Mouse (Mus musculus) right cerebral cortex, postnatal 25 days (tissue): Measurements from ENCODE around the gene Fbxo2.
A peak's percentile ranks its signal among the peaks of the same experiment; 100 is the strongest.
"Not testable (repeated sequence)": the region's sequence is repeated elsewhere in the genome, so short reads cannot be mapped to it uniquely, and the experiment has no call there.

Experiments used
- DNase-seq: peaks from one replicate; pipeline ENCODE4 v3.0.0; 2022

Fbxo2 gene

GRCm38 (mm10) chr4:148160436-148161390 is at the start of gene Fbxo2, which contains the start of gene Fbxo44:
TSS of gene Fbxo2 (plus strand) at chr4:148160621.
TSS of gene Fbxo44 (minus strand) at chr4:148160482.
- DNase-seq: peak; percentile 76

- no peak for DNase-seq
Observed at GRCm38 (mm10) chr4:148112519-148112918, 47.9 kb upstream of the Fbxo2 start.

GRCm38 (mm10) chr4:148114758-148115391 is 45.5 kb upstream of the Fbxo2 start:
- DNase-seq: peak; percentile 85

- no peak for DNase-seq
Observed at GRCm38 (mm10) chr4:148115467-148115866, 45.0 kb upstream of the Fbxo2 start.

- no peak for DNase-seq
Observed at GRCm38 (mm10) chr4:148116657-148117056, 43.8 kb upstream of the Fbxo2 start.

- DNase-seq: no peak
Observed at GRCm38 (mm10) chr4:148117392-148117791, 43.0 kb upstream of the Fbxo2 start.

GRCm38 (mm10) chr4:148119578-148119977 is 40.8 kb upstream of the Fbxo2 start:
- not testable (repeated sequence) for DNase-seq

- no peak for DNase-seq
Observed at GRCm38 (mm10) chr4:148120555-148120954, 39.9 kb upstream of the Fbxo2 start.

GRCm38 (mm10) chr4:148121362-148121761 is 39.1 kb upstream of the Fbxo2 start:
- peak; percentile 32 for DNase-seq

GRCm38 (mm10) chr4:148121982-148122693 is 38.3 kb upstream of the Fbxo2 start:
- no peak for DNase-seq

- DNase-seq: no peak
Observed at GRCm38 (mm10) chr4:148122694-148123066, 37.7 kb upstream of the Fbxo2 start.

GRCm38 (mm10) chr4:148128241-148128640 is 32.2 kb upstream of the Fbxo2 start:
- no peak for DNase-seq

GRCm38 (mm10) chr4:148128672-148129071 is 31.7 kb upstream of the Fbxo2 start:
- no peak for DNase-seq

GRCm38 (mm10) chr4:148130133-148130532 is 30.3 kb upstream of the Fbxo2 start, which contains the start of gene Mad2l2:
TSS of gene Mad2l2 (plus strand) at chr4:148130384.
- DNase-seq: no peak

- no peak for DNase-seq
Observed at GRCm38 (mm10) chr4:148130561-148131413, 29.6 kb upstream of the Fbxo2 start, which contains the start of gene Draxin. TSS of gene Draxin (minus strand) at chr4:148130698.

- no peak for DNase-seq
Observed at GRCm38 (mm10) chr4:148131497-148132081, 28.8 kb upstream of the Fbxo2 start.

GRCm38 (mm10) chr4:148134988-148135387 is 25.4 kb upstream of the Fbxo2 start:
- no peak for DNase-seq

GRCm38 (mm10) chr4:148137503-148137902 is 22.9 kb upstream of the Fbxo2 start:
- no peak for DNase-seq

- no peak for DNase-seq
Observed at GRCm38 (mm10) chr4:148139767-148140097, 20.7 kb upstream of the Fbxo2 start.

- peak; percentile 94 for DNase-seq
Observed at GRCm38 (mm10) chr4:148140098-148141011, 20.1 kb upstream of the Fbxo2 start.

- no peak for DNase-seq
Observed at GRCm38 (mm10) chr4:148143721-148144120, 16.7 kb upstream of the Fbxo2 start.
